Mouse (Mus musculus) monocyte, adult 2 months (primary cell): ENCODE measurements around the gene Gpcpd1.

ENCODE experiments used
- DNase-seq, 2 experiments: peaks; one replicate each; pipeline ENCODE4 v3.0.0; 2022; ENCODE audit warnings: low spot score in 2 of 2, low read depth in 1 of 2

Gene Gpcpd1

DNA sequence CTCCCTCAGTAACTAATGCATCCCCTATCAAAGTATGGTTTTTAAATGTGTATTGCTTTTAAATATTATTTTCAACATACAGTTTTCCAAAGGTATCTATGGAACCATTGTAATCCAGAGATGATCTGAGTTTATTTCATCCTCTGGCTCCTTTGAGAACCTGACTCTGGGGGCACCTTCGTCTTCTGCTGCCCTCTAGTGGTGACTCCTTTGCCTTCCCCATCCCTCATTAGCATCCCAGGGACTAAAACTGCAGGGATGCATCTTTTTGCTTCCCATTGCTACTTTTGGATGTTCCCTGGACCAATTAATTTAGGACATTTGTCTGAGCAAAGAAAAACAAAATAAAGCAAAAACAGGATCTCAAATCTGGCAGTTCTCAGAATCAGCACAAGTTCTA lies 102.1 kb downstream of the Gpcpd1 start:
- DNase-seq: no peak

DNA sequence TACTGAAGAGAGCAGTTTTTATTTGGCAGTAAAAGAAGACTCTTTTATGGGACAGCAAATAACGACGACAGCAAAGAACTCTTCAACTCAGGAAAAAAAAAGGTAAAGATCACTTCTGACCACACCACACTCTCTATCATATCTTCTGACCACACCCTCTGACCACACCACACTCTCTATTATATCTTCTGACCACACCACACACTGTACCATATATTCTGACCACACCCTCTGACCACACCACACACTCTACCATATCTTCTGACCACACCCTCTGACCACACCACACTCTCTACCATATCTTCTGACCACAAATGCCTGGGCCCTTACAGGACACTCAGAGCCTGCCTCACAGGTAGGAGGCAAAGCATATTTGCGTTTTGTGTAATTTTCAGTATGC lies 106.0 kb downstream of the Gpcpd1 start:
- no peak for DNase-seq
